Mouse (Mus musculus) kidney, postnatal 0 days (tissue): ENCODE measurements around the gene Tmem51. TPM values are rescaled to one million over a fixed set of nuclear protein-coding genes. Genes with fewer than 3 reads are reported as not detected.
A peak's percentile ranks its signal among the peaks of the same experiment; 100 is the strongest.

Experiments
- ATAC-seq: fragments of 200-750 bp; cut with Nextera tagmentation; replicated peaks from 2 replicates; pipeline ENCODE4 v1.8.0; 2017; ENCODE audit warnings: low read depth, moderate number of reproducible peaks, moderate TSS enrichment, moderate library complexity; ENCODE audit not compliant: low FRiP score
- DNase-seq: peaks from one replicate; pipeline ENCODE4 v3.0.0-alpha.2; 2016; ENCODE audit warnings: low spot score
- H3K27ac ChIP-seq: fragments of 300-500 bp; sonication (generic); 2 replicates; pipeline ENCODE4 v1.5.1; 2014; ENCODE audit warnings: mild to moderate bottlenecking
- H3K27me3 ChIP-seq: fragments of 300-500 bp; sonication (generic); 2 replicates; pipeline ENCODE4 v1.6.1; 2014; ENCODE audit warnings: low read length, mixed read lengths; ENCODE audit not compliant: insufficient read depth
- H3K36me3 ChIP-seq: fragments of 300-500 bp; sonication (generic); 2 replicates; pipeline ENCODE4 v1.6.1; 2014; ENCODE audit warnings: low read length, mixed read lengths; ENCODE audit not compliant: insufficient read depth
- H3K4me1 ChIP-seq: fragments of 300-500 bp; sonication (generic); replicated peaks from 2 replicates; pipeline ENCODE4 v1.6.1; 2014; ENCODE audit warnings: antibody characterized with exemption, low read length, mixed read lengths; ENCODE audit not compliant: insufficient read depth
- H3K4me2 ChIP-seq: fragments of 300-500 bp; sonication (generic); 2 replicates; pipeline ENCODE4 v1.6.1; 2014; ENCODE audit warnings: mild to moderate bottlenecking, low read length, moderate library complexity, mixed read lengths
- H3K4me3 ChIP-seq: fragments of 300-500 bp; sonication (generic); replicated peaks from 2 replicates; pipeline ENCODE4 v1.5.1; 2014; ENCODE audit warnings: low read depth, low read length
- H3K9ac ChIP-seq: fragments of 300-500 bp; sonication (generic); 2 replicates; pipeline ENCODE4 v1.6.1; 2014; ENCODE audit warnings: low read depth, low read length
- H3K9me3 ChIP-seq: fragments of 300-500 bp; sonication (generic); replicated peaks from 2 replicates; pipeline ENCODE4 v1.6.1; 2016; ENCODE audit warnings: low read length, inconsistent platforms, mixed read lengths
- CTCF ChIP-seq: IDR thresholded peaks from 2 replicates; pipeline ENCODE4 v1.5.1; 2016; ENCODE audit warnings: antibody characterized with exemption, low read depth, mild to moderate bottlenecking, moderate library complexity
- WGBS: fragments of 180-500 bp; shearing (Covaris S2); extraction: QIAGEN DNeasy Blood & Tissue Kit; methylation state at CpG from one replicate; pipeline ENCODE4 v1.1.7; 2014; 5-methylcytosine and 5-hydroxymethylcytosine counted together
- polyA plus RNA-seq: library from polyadenylated mRNA; unstranded; fragments of >200 nt; fragmentation: Nextera tagmentation; extraction: Ambion mirVana; gene quantifications from 2 replicates; pipeline ENCODE4 v1.2.1, GENCODE M21; 2015

The Tmem51 gene
- 53.8 and 56.8 TPM in 2 replicates for polyA plus RNA-seq

GRCm38 (mm10) chr4:142084131-142084899 is at the start of gene Tmem51:
Tmem51 (minus strand) TSS chr4:142084304.
- ATAC-seq (peak; percentile 88), DNase-seq (peak; percentile 75)
- H3K27me3 ChIP-seq: no peaks in the 10 kb centered on the region
- H3K4me1 ChIP-seq: peaks cover 36% of the 10 kb centered on the region
- H3K9ac ChIP-seq: peak within 1 kb of the TSS; percentile 66
- TF ChIP-seq CTCF: peak; percentile 38
- no peaks in the 10 kb centered on the region for H3K9me3 ChIP-seq
- under 1% methylated on average over 45 of the region's 52 CpGs for WGBS
- H3K36me3 ChIP-seq: no peaks in the 10 kb centered on the region
- peak within 1 kb of the TSS; percentile 90 for H3K4me2 ChIP-seq
- peak within 1 kb of the TSS; percentile 66 for H3K4me3 ChIP-seq
- H3K27ac ChIP-seq: peak within 1 kb of the TSS; percentile 90

DNA sequence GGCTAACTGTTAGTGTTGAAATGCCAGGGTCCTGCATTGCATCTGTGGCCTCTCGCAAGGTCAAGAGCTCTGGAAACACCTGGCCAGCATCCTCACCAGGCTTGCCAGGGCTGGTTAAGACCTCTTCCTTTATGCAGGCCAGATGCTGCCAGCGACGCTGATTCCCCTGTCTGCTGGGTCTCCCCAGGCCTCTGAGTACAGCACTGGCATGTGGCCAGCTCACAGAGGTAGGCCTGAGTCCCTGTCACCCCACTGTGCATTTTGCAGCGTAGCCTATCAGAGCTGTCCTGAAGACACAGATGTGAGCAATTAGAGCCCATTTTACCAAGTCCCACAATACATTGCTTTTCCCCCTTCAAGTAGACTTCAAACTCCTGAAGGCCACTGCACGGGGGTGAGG is 46.1 kb upstream of the Tmem51 start:
- H3K9ac ChIP-seq: no peak overlapping the region
- H3K9me3 ChIP-seq: no peaks in the 10 kb centered on the region
- WGBS: 77% methylated on average over 5 of the region's 5 CpGs
- H3K4me3 ChIP-seq: no peak overlapping the region
- ATAC-seq (no peak), DNase-seq (no peak)
- no peak for TF ChIP-seq CTCF
- H3K36me3 ChIP-seq: no peaks in the 10 kb centered on the region
- no peaks in the 10 kb centered on the region for H3K4me1 ChIP-seq
- no peak overlapping the region for H3K27ac ChIP-seq
- H3K27me3 ChIP-seq: no peaks in the 10 kb centered on the region
- H3K4me2 ChIP-seq: no peak overlapping the region

- no peaks in the 10 kb centered on the region for H3K4me1 ChIP-seq
- no peaks in the 10 kb centered on the region for H3K36me3 ChIP-seq
- H3K27ac ChIP-seq: peak overlapping the region; percentile 25; the same call in 1 of the 2 replicates
- no peak overlapping the region for H3K4me2 ChIP-seq
- DNase-seq (no peak), ATAC-seq (no peak)
- 88% methylated on average over 6 of the region's 6 CpGs for WGBS
- no peak for TF ChIP-seq CTCF
- no peak overlapping the region for H3K9ac ChIP-seq
- H3K9me3 ChIP-seq: no peaks in the 10 kb centered on the region
- H3K4me3 ChIP-seq: no peak overlapping the region
- H3K27me3 ChIP-seq: no peaks in the 10 kb centered on the region
These were observed 43.2 kb upstream of the Tmem51 start for GRCm38 (mm10) chr4:142127275-142127788.

DNA sequence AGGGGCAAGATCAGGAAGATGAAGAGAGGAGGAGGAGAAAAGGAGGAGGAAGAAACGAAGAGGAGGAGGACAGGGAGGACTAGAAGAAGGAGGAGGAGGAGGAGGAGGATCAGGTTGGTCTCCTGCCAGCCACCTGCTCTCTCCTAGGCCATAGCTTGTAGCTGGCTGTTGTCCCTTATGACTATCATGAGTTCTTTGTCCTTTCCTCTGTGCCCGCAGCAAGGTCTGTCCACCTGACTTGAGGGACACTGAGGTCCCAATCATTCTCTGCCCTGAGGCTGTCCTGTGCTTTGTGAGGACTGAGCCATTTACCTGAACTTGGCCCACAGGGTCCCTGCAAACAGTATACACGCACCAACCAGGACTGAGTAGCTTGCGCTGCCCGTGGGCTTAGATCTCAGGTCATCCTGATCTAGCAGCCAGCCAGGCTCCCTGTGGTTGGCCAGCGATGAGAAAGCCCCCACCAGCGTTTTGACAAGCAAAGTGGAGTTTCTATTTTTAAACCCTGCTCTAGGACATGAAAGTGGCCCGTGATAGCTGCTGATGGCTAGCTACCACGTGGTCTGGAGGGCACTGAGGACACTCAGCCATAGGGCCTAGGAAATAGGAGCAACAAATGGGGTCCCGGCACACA is 42.7 kb upstream of the Tmem51 start:
- no peak for TF ChIP-seq CTCF
- Histone ChIP-seq H3K4me2 (no peak overlapping the region), H3K36me3 (no peaks in the 10 kb centered on the region), H3K4me1 (no peaks in the 10 kb centered on the region), H3K9me3 (no peaks in the 10 kb centered on the region), H3K27me3 (no peaks in the 10 kb centered on the region), H3K9ac (no peak overlapping the region), H3K27ac (peak overlapping the region; percentile 25; the same call in 1 of the 2 replicates), H3K4me3 (no peak overlapping the region)
- DNase-seq: no peak
- WGBS: 66% methylated on average over 10 of the region's 10 CpGs
- no peak for ATAC-seq

GRCm38 (mm10) chr4:142121164-142121563 is 37.1 kb upstream of the Tmem51 start:
- H3K27ac ChIP-seq: no peak overlapping the region
- no peaks in the 10 kb centered on the region for H3K9me3 ChIP-seq
- no peak overlapping the region for H3K9ac ChIP-seq
- H3K4me2 ChIP-seq: no peak overlapping the region
- no peak for DNase-seq
- no peak for ATAC-seq
- H3K27me3 ChIP-seq: no peaks in the 10 kb centered on the region
- TF ChIP-seq CTCF: no peak
- 50% methylated on average over 1 of the region's 1 CpGs for WGBS
- no peak overlapping the region for H3K4me3 ChIP-seq
- H3K36me3 ChIP-seq: no peaks in the 10 kb centered on the region
- H3K4me1 ChIP-seq: no peaks in the 10 kb centered on the region

DNA sequence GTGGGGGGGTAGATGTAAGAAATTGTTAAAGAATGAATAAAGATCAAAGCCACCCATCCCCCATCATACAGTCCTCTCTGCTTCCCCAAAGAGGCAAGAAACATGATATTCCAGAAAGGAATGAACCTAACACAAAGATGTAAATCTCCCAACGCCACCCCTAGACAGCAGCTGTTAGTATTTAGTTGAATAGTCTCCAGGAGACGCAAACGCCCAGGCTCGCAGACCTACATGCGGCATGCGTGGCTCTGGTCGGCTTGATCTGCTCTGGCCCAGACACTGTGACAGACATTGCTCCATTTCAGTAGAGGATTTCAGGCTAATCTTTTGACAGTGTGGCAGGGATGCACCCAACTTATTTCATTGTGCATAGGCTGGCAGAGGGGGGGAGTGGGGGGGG is 34.4 kb upstream of the Tmem51 start:
- DNase-seq: peak; percentile 53

More for the DNA sequence above, 34.4 kb upstream of the Tmem51 start:
- 35% methylated on average over 7 of the region's 7 CpGs for WGBS
- Histone ChIP-seq H3K9me3 (no peaks in the 10 kb centered on the region), H3K4me2 (no peak overlapping the region), H3K36me3 (no peaks in the 10 kb centered on the region), H3K9ac (no peak overlapping the region), H3K4me1 (no peaks in the 10 kb centered on the region), H3K27ac (no peak overlapping the region), H3K27me3 (no peaks in the 10 kb centered on the region), H3K4me3 (no peak overlapping the region)
- TF ChIP-seq CTCF: no peak
- ATAC-seq: no peak
